Mouse (Mus musculus) C2C12 (cell line): ENCODE data around the gene Abr.

Experiments
- CTCF ChIP-seq: IDR thresholded peaks from one replicate; pipeline ENCODE4 v1.5.1; 2011; ENCODE audit not compliant: control insufficient read depth, insufficient read depth, insufficient read length
- FOSL1 ChIP-seq: IDR thresholded peaks from one replicate; pipeline ENCODE4 v1.8.0; 2011; ENCODE audit warnings: mild to moderate bottlenecking, low read length; ENCODE audit not compliant: poor library complexity, insufficient read depth, severe bottlenecking
- MYOD1 ChIP-seq: IDR thresholded peaks from one replicate; pipeline ENCODE4 v1.6.1; 2011; ENCODE audit warnings: low read depth; ENCODE audit not compliant: control insufficient read depth, insufficient read length
- USF1 ChIP-seq: IDR thresholded peaks from one replicate; pipeline ENCODE4 v1.6.1; 2011; ENCODE audit warnings: low read depth, mild to moderate bottlenecking, control low read depth, moderate library complexity

DNA sequence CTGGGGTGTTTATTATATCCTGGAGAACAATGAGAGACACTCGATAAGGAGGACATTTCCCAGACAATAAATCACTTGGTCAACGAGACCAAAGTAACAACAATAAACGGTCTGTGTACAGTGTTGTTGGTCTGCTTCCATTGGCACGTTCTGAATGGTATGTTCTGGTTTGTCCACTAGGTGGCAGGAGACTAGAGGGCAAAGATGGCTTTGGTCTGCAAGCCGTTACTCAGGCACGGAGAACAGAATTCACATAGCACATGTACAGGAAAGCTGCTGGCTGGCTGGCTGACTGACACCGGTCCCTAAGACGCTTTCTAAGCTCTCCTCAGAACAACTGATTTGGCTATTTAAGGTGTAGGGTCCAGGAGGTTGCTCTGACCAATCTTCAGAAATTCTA is 97.2 kb downstream of the Abr start:
- TF ChIP-seq CTCF (peak; percentile 73), FOSL1 (no peak), USF1 (no peak), MYOD1 (no peak)
